Mouse (Mus musculus): Measurements from ENCODE around the gene Col4a4. TPM values are rescaled to one million over a fixed set of nuclear protein-coding genes. Genes with fewer than 3 reads are reported as not detected.

The Col4a4 gene
- total RNA-seq (2023), result not detected

GRCm38 (mm10) chr1:82586713-82587399 lies at the start of gene Col4a4, which contains the start of gene Col4a3:
Col4a4 (minus strand) TSS chr1:82586849.
Col4a3 (plus strand) TSS chr1:82586921.

Other genes starting within 250 kb of the Col4a4 start
- gene Col4a3, start 72 bp upstream of the Col4a4 start, total RNA-seq (2023), result not detected
- 10 to 100 TPM; 87.2 to 99.4 TPM for gene Mff, start 138.0 kb upstream of the Col4a4 start, total RNA-seq (2023)
- gene Tm4sf20, start 181.6 kb upstream of the Col4a4 start, total RNA-seq (2023), result not detected
- gene Gm47791, start 184.4 kb upstream of the Col4a4 start, total RNA-seq (2023), result not detected

Measured in monocyte, adult 59 days (primary cell).